Mouse (Mus musculus) 3134 (cell line): ENCODE data around the gene Olfr299.

ENCODE experiments used
- DNase-seq: peaks from one replicate; pipeline ENCODE4 v3.0.0-alpha.2; 2011; ENCODE audit warnings: low spot score; ENCODE audit not compliant: insufficient read length; ENCODE audit errors: extremely low read depth

Gene Olfr299

DNA sequence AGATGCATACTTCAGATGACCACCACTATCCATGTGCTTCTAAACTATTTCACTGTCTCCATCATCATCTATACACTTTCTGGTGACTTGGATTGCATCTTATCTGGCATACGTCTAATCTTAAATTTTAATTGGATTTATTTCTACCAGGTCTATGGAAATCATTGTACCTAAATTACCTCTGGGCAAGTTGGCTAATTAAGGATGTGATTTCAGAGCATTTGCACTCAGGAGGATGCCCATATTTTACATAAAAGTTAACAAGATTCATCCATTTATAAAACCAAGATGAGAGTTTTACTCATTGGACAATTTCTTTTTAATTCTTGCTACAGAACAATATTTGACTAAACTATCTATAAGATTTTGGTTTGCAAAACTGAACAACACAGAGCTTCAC, at the start of gene Olfr299:
Gene Olfr299 (plus strand): TSS at position 301 of the 400 bp plus-strand sequence.
- no peak for DNase-seq

DNA sequence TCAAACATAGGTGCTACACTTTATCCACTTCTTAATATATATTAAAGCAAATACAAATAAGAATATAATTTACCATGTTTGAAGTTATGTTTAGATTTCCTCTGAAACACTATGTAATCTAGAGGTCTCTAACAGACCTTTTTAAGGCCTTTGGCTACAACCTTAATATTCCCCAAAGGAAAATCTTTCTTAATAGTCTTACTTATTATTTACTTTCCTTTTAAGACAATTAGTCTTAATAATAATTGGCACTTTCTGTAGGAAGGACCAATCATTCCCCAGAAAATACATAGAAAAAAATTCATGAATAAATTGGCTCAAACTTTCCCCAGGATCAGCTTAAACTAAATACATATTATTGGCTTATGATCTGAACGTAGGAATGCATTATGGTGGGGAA, 32.7 kb downstream of the Olfr299 start, which contains the start of gene Olfr298:
Gene Olfr298 (minus strand): TSS at position 101 of the 400 bp plus-strand sequence.
- DNase-seq, result no peak
